Mouse (Mus musculus): ENCODE measurements at regions not wholly inside any gene's neighbourhood (a gene's known extent, or its start where the extent isn't known, plus 50 kb on each side); places are given as distances from the start of the nearest gene placed in this dataset.
"Not testable (repeated sequence)": the region's sequence is repeated elsewhere in the genome, so short reads cannot be mapped to it uniquely, and the experiment has no call there.

DNA sequence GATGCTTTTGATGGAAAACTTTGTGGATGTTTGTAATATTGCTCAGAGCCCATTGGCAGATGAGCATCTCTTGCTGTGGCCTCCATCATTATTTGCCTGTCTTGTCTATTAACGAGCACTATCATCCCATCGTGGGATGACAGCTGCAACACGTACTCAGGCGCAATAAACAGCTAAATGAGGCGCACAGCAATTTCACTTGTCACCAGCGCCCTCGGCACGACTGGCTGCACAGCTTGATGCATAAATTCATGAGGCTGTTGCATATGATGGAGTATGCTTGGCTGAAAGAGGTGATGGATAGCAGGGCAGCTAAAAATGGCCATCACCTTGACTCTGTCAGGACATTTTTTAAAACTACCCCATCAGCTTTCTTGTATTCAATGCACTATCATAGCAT is 853.1 kb upstream of the Pou3f2 start:
- no peak for DNase-seq (ENCODE audit: inconsistent ontology term)

DNA sequence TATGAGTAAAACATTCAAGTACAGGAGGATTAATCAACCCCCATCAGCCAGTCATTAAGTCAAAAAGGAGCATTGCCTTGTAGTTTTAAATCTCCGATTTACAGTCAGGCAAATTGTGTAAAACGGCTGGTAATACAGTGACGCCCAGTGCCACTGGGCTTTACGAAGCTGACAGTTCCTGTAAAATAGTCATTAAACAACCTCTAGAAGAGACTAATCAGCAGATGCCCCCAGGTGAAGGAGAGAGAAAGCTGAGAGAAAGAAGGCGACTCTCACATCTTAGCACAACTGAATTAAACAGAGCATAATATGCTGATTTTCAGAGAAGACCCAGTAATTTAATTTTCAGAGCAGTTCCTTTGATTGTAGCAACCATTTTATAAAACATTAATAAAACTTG is 850.3 kb upstream of the Pou3f2 start:
- DNase-seq (ENCODE audit: inconsistent ontology term) = no peak

DNA sequence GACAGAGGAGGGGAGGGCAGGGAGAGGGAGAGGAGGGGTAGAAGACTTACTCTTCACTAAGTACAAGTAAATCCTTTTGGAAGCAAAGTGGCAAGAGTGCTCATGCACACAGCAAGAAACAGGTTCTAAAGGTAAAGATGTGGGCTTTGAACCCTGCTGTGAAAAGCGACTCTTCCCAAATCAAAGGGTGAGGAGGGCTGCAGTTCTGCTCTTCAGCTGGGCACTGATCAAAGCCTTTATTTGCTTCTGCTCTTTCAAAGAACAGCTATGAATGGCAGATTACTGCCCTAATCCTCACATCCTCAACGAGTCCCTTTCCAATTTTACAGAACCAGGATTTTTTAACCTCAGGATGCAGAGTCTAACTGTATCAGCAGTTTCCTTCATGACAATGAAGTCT is 812.5 kb upstream of the Pou3f2 start:
- no peak for DNase-seq (ENCODE audit: inconsistent ontology term)

DNA sequence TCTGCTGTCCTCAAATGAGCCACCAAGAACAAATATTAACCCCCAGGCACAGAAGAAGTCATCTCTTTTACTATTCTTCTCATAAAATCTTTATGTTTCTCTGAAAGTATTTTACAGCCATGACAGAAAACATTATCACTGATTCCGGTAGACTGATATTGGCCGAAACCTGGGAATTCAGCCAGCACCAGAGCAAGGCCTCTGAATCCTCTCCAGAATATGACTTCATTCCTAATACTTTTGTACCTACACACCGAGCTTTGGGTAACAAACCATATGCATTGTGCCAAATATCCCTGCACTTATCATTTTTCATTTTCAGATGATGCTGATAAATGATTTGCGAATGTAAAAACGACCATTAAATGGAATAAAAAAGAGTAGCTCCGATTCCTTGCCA is 791.9 kb upstream of the Pou3f2 start:
- no peak for DNase-seq (ENCODE audit: inconsistent ontology term)

DNA sequence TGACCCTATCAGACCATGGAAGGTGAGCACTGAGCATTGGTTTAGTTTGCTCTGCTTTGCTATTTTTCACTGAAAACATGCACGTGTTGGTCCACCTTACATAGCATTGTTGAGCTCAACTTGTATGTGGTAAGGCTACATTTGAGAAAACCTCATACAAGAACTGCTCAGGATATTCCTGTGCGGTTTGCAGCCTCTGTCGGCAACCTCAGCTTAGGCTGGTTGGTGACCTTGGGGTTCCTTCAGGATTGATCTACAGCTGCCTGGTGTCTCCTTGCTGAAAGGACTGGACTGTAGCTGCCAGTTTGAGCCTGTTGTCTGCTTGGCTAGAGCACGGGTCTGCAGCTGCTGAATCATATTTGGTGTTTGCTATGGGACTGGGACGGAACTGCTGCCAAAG is 787.0 kb upstream of the Pou3f2 start:
- no peak for DNase-seq (ENCODE audit: inconsistent ontology term)

DNA sequence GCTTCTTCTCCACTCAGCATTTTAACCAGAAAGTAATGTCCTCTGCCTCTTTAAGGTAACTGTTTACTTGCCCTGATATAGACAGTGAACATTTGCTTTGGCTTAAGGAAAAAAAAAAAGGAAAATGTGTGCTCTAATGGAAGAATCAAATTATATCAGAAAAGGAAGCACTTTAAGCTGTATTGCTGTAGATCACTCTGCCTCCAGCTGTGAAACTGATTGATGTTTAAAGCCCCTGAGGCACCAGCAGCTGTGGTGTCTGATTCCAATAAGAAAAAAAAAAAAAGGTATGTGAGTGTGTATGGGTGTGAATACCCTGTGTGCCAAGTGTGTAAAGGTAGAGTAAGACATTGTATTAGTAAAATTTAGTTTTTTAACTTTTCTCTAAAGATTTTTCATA is 783.8 kb upstream of the Pou3f2 start:
- DNase-seq (ENCODE audit: inconsistent ontology term) = no peak

DNA sequence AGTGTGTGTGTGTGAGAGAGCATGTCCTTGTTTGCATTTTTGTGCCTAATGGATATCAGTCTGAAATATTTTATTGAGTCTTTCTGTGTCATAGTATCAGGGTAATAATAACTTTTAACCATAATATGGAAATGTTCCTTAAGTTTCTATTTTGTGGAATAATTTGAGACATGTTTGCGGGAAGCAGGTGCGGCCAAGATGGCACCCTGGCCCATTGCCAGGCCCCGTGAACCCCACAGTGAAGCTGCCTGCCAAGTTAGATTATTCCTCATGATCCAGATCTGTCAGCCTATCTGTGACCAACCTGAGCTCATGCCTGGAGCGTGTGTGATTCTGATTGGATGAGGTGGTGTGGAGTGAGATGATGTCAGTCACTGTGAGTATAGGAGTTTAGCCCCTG is 772.2 kb upstream of the Pou3f2 start:
- DNase-seq (ENCODE audit: inconsistent ontology term) = no peak

DNA sequence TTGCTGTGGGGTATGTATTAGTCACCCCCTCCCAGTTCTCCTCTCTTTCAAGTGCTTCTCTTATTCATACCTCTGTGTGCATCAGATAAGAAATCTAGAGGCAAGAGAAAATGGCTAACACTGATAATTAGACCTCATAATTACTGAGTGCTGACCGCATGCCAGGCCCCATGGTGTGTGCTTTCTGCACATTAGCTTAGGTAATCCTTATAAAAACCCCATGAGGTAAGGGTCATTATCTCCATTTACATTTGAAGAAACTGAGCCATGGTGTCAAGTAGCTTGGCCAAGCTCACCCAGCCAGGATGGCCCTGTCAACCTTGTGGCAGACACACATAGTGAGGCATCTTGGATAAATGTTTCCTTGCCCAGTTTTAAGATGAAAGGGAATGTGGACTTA is 746.8 kb upstream of the Pou3f2 start:
- no peak for DNase-seq (ENCODE audit: inconsistent ontology term)

DNA sequence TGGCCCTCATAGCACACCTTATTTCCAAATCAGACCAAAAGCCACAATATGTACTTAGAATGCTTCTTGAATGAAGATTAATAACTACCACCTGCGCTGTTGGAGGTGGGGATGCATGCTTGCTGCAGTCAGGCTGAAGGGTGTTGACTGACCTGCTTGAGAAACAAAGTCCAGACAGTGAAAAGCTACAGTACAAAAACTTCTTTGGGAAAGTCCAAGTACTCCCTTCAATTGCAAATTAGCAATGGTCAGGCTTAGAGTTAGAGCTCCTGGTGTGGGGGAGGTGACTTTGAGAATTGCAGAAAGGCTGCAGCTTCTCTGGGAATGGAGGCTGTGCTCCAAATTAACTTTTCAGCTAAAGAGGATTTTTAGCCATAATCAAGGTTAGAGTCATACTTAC is 706.6 kb upstream of the Pou3f2 start:
- not testable (repeated sequence) for DNase-seq (ENCODE audit: inconsistent ontology term)

DNA sequence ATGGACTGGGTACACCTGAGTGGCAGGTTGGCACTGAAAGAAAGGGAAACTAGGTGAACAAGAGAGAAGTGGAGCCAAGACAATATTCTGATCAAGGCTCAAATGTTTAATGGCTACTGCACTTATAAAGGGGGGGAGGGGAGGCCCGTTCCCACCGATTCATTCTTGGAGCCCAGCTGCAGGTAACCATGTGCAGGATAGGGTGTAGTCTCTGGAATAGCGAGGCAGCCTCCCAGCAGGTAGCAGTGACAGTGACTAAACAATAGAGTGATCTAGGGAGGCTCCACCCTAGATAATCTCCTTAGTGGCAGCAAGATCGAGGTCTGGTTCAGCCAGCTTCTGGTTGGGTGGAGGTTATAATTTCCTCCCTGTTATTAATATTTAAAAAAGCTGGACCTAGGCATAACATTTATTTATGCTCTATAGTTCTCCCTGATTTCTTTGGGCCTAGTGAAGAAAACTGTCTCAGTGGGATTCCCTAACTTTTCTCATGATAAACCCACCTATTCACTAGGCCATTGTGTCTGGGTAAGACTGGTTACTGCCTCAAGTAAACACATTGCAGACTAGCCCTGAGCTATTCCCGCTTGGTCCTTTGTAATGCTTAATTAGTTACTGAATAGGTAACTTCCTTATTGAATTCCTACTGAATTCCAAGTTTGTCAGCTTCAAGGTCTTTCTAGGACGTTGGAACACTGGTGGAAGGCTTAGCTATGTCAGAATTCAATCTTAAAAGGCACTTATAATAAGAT is 705.4 kb upstream of the Pou3f2 start:
- DNase-seq (ENCODE audit: inconsistent ontology term) = no peak

DNA sequence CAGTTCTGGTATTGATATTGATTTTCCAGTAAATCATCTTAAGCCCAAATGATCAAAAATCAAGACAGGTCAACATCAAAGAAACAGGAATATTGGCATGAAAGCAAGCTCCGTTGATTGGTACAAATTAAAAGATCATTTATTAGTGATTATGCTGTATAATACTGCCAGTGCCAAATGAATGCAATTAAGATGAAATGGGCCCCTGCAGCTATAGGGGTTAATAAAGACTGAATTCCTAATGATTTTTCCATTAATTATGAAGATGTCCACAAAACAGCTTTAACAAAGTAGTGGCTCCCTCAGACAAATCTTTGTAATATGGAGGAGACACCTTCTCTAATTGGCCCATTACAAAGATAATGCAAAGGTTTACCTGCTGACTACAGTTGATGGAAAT is 685.6 kb upstream of the Pou3f2 start:
- no peak for DNase-seq (ENCODE audit: inconsistent ontology term)

DNA sequence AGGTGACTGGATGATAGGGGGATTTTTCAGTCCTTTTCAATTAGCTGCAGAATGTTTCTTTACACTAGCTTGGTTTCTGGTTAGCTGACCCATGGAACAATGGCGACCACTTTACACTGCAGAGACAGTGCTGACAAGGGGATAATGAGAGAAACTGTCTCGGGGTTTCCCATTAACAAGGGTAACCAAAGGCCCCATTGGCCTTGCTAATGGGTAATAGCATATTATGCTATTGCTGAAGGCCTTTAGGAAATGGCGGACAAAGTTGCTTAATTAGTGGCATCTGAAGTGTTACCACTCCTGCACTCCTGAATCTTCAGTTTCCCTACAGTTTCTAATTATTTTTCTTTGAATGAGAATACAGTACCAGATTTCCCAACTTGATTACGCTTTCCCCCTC is 685.2 kb upstream of the Pou3f2 start:
- no peak for DNase-seq (ENCODE audit: inconsistent ontology term)

DNA sequence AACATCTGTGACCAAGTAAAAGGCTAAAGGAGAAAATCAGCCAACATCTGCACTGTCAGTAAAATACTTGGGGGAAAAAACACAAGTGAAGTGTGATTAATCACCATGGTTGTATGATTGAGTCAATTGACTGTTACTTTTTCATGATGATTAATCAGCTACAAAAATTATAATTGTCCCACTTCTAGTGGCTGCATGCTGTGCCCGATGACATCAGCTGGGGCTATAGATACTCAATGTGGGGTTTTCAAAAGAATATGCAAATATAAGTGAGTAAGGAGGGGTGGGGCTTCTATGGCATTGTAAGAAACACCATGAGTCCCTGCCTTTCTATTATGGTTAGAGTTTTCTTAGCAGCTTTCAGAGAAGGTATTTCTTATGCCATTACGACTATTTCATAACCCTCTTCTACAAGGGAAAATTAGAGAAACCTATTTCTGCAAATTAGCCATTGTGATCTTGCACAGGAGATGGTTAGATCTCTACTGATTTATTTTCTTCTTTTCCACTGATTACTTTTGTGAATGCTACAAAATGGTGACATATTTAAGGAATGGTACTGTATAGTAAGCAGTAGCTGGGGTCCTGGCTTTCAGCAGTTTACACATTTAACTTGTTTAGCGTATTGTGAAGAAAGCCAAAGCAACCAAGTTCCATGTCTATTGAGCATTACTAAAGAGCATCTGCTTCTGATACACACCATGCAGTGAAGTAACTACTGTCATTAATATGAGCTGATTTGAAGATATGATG is 660.1 kb upstream of the Pou3f2 start:
- peak; percentile 27 for DNase-seq (ENCODE audit: inconsistent ontology term)

DNA sequence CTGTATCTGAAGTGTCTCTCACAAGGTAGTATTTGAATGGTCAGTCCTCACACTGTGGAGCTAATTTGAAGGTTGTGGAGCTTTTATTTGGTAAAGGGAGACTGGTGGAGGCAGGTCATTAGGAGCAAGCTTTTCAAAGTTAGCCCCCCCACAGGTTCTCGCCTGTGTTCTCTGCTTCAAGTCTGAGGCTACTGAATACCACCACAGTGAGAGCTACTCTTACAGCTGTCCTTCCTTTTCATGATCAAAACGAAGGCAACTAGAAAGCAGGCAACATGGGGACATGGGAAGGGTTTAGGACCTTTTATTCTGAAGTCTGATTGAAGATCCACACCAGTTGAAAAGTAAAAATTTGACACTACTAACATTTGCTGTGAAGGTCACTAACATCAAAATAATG is 645.2 kb upstream of the Pou3f2 start:
- DNase-seq (ENCODE audit: inconsistent ontology term) = no peak

DNA sequence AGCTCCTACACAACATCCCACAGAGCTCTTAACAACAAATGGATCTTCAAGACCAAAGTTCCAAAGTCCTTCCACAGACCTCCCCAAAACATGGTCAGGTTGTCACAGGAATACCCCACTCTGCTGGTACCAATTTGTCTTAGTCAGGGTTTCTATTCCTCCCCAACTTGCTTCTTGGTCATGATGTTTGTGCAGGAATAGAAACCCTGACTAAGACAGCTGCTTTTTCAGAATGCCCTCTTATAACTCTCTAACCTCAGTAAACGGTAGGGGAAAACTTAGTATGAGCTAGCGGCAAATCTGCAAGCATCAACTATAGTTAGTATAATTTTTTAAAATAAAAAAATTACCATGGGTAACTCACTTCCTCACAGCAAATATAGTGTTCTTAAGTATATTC is 613.3 kb upstream of the Pou3f2 start:
- peak; percentile 99 for DNase-seq (ENCODE audit: inconsistent ontology term)

DNA sequence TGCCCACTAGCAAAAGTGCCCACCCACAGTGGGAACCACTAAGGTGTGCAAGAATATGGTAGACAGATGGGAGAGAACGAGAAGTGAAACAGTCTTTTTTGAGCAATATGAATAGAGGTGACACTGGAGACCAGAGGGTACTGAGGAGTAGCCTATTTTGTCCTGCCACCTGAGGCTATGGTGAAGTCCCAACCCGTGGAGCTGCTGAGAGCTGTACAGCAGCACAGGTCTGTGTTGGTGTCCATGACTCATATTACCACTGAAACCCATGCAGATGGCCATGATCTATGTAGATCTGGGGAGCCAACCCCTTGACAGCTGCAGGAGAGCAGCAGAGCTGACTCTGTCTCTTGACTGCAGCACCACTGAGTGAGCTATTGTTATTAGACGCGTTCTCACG is 591.4 kb upstream of the Pou3f2 start:
- DNase-seq (ENCODE audit: inconsistent ontology term) = no peak

DNA sequence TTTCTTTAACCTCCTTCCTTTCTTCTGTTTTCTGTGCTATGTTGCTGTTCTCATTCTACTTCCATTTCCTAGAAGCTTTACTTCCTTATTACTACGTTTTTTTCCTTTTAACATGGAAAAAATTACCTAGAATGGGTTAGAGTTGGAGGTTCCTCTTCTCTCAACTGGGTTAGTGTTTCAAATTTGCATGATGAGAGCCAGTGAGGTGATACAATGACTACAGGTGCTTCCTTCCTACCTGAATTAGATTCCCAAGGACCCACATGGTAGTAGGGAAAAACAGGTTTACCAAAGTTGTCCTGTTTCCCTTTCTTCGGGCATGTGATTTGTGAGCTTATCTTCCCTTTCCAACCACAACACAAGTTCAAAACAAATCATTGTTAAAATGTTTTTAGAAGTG is 589.4 kb upstream of the Pou3f2 start:
- no peak for DNase-seq (ENCODE audit: inconsistent ontology term)

DNA sequence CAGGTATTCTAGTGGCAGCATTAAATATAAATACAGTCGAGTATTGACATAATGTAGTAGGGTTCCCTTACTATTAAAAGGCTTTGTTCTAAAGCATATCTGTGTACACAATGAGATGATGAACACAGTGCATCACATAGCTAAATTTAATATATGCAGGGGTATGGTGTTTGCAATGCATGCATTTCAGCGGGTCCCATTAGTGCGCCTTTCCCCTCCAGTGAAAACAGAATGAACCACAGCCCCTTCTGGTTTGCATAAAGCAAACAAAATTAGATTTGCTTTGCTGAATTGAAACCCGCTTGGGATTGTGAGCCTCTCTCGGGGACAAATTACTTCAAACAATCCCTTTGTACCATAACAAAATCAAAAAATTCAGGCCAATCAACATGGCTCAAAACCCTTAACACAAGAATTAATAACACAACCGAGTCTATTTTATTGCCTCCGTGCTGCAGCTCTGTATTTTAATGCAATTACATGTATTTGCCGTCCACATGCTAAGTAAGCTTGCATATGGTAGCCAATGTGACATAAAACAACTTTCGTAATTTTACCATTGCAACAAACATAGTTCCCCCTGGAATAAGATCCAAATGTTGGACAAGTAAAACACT is 562.6 kb upstream of the Pou3f2 start:
- DNase-seq (ENCODE audit: inconsistent ontology term) = no peak

DNA sequence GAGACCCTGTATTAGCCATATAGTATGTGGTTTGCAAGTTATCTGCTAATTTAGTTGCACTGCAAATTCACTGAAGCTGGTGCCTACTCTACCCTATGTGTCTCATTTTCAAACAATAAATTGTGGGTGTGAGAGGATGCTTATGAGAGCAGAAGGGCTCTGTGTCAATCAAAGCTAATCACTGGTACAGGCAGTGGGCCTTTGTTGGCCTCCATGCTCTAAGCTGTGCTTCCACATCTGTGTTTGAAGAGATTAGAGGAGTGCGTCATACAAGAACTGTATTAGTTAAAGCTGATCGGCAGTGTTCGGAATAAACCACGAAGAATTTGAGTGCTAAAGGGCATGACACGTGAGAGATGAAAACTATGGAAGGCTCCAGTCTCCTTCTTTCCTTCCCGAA is 549.6 kb upstream of the Pou3f2 start:
- DNase-seq (ENCODE audit: inconsistent ontology term) = no peak

DNA sequence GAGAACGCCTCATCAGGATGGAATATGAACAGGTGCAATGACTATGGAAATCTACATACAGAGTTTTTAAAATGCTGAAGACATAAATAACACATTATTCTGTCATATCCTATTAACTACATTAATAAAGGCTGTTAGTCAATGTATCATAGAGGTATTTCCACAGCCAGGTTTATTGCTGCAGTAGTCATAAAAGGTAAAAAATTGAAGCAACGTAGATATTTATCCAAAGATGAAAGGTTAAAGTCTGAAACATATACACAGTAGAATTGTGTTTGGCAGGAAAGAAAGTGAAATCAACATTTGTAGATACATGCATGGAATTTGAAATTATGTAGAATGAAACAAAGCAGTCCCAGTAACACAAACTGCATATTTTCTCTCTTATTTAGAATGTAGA is 543.1 kb upstream of the Pou3f2 start:
- DNase-seq (ENCODE audit: inconsistent ontology term) = no peak

DNA sequence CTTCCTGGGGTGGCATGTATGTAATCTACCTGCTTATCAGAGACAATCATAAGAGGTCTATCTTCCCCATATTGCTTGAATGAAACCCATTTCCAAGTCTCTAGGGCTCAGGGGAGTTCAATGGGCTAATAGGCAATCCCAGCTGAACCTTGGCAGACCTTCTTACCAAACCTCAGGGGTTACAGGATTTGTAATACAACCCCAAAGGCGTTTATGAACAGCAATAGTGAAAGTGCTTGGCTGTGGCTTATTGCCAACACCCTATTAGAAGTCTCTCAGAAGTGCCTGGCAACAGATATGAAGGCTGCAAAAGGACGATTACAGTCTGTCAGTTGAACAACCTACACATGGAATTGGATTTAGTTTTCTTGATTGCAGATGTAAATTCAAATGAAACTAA is 534.0 kb upstream of the Pou3f2 start:
- DNase-seq (ENCODE audit: inconsistent ontology term) = peak; percentile 17

DNA sequence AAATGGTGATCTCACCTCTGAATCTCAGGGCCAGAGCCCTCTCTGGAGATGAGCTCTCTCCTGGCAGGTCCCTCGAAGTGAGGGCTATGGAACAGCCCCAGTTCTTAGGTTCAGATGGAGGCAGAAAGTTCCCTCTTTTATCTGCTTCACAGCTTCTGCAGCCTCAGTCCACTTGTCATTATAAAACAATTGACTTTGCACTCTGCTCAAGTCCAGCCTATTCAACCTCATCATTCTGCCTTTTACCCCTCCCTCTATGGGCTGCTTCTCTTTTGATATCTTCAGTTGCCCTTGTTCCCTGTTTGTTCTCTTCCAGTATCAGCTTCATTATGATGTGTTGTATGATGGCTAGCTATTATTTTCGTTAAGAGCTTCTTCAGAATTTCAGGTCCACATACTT is 522.2 kb upstream of the Pou3f2 start:
- no peak for DNase-seq (ENCODE audit: inconsistent ontology term)

DNA sequence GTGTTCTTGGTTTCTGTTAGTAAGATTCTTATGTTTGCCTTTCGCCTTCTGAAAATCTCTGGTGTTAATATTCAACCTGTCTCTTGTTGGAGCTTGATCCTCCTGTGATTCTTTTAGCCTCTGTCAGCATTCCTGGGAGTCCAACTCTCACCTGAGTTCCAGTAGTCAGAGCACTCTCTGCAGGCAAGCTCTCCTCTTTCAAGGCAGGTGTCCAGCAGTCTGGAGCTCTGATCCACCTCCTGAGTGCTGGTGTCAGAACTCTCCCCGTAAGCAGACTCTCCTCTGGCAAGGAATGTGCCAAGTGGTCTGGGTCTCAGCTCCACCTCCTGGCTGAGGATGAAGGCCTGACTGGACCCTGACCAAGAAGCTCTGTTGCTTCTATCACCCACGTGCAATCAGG is 521.0 kb upstream of the Pou3f2 start:
- not testable (repeated sequence) for DNase-seq (ENCODE audit: inconsistent ontology term)

Data from Muller cell, postnatal 12 days (primary cell).